Mouse (Mus musculus) cortical plate, adult 2 months (tissue): ENCODE measurements around the gene Rora.

Experiments used
- CTCF ChIP-seq: fragments of 200-500 bp; IDR thresholded peaks from 2 replicates; pipeline ENCODE4 v1.5.1; 2011; ENCODE audit warnings: mild to moderate bottlenecking, control low read depth, low read length; ENCODE audit not compliant: insufficient read depth; ENCODE audit errors: extremely low read depth
- POLR2A ChIP-seq: fragments of 200-500 bp; IDR thresholded peaks from 2 replicates; pipeline ENCODE4 v1.6.1; 2011; ENCODE audit warnings: mild to moderate bottlenecking, low read length, control low read depth; ENCODE audit not compliant: insufficient read depth; ENCODE audit errors: extremely low read depth

DNA sequence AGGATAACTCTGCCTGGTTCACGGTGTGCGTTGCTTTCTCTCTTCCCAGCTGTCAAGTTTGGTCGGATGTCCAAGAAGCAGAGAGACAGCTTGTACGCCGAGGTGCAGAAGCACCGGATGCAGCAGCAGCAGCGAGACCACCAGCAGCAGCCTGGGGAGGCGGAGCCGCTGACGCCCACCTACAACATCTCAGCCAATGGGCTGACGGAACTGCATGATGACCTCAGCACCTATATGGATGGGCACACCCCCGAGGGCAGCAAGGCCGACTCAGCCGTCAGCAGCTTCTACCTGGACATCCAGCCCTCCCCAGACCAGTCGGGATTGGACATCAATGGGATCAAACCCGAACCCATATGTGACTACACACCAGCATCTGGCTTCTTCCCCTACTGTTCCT, 710.5 kb downstream of the Rora start:
- TF ChIP-seq POLR2A (no peak), CTCF (no peak)
